Mouse (Mus musculus): ENCODE results near the gene Adar.

DNA sequence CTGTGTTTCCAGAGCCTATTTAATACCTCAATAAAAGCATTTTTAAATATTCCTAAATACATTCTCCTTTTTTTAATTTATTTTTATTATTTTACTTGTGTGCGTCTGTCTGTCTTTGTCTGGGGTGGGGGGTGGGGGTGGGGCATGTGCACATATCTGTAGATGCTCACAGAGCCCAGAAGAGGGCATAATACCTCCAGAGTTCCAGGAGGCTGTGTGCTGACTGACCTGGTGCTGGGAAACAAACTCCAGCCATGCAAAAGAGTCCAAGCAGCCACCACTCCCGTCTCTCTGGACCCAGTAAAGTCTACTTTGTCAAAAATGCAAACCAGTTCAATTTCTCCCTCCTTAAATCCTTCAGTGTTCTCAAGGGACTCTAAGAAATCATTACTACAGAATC, 79.8 kb downstream of the Adar start:
- TF ChIP-seq CTCF (IDR thresholded peaks at IDR 0.05), result no peak; the same call in 1 of the 2 replicates
- TF ChIP-seq EP300 (IDR thresholded peaks at IDR 0.05), result no peak

Data from lung, postnatal 0 days (tissue).